Mouse (Mus musculus) bone marrow macrophage, adult 2 months (primary cell): Measurements from ENCODE around the gene Aebp1.

Experiments
- CTCF ChIP-seq: IDR thresholded peaks from 2 replicates; pipeline ENCODE4 v1.5.1; 2012; ENCODE audit warnings: low read depth, mild to moderate bottlenecking, low read length, moderate library complexity
- POLR2A ChIP-seq: IDR thresholded peaks from 2 replicates; pipeline ENCODE4 v1.6.1; 2012; ENCODE audit warnings: mild to moderate bottlenecking, low read depth, low read length, borderline replicate concordance

DNA sequence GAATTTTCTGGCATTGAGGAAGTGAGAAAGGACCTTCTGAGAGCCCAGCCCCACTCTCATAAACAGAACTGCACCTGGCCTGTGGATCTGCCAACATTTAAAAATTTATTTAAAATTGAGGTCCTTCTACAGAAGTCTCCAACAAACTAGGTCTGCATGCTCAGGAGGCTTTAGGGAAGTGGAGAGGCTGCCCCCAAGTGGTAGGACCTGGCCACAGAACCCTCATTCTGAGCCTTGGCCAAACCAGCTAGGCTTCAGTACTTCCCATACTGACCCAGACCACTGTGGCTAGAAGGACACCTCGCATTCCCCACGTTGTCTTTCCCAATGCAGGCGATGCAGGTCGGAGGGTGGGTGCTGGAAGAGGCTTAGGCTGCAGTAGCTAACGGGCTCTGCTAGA is 50.9 kb downstream of the Aebp1 start:
- TF ChIP-seq CTCF (0 out of 2 replicates have a peak, but pooled peaks have one; percentile 29), POLR2A (no peak)
